17 mouse cellular contexts compared by ENCODE assay signal in genomic region chr5:131825421-131825820, GRCm38 (mm10).
DNase-seq lines count a peak whose midpoint lies in the region; ATAC-seq and TF ChIP-seq lines count a peak whose summit lies in the region.
"Had no signal": no experiment of that assay in that cellular context is flagged by ENCODE, and none has a peak within 500 bp of the region (broad histone marks: within the 10 kb centered on the region; RNA-seq: fewer than 3 reads in every experiment).

No protein-coding gene starts in this region.

- TF ChIP-seq CTCF in midbrain, postnatal 0 days (IDR thresholded peaks at IDR 0.05): no peak

- no peak overlapping the region for H3K4me3 ChIP-seq in midbrain, embryonic 11.5 days (ENCODE audit: low read depth, low read length)
- no peak overlapping the region for H3K4me3 ChIP-seq in midbrain, postnatal 0 days (ENCODE audit: low read depth, low read length)
- H3K4me3 ChIP-seq in hindbrain, embryonic 15.5 days: no peak overlapping the region
- H3K4me3 ChIP-seq: erythroblast, embryonic 14.5 days; intestine, embryonic 15.5 days; liver, embryonic 15.5 days had no signal

- 0 out of 2 replicates have a peak overlapping the region, but pooled peaks have one; percentile 16 for H3K9ac ChIP-seq in midbrain, embryonic 11.5 days (ENCODE audit: low read length)
- no peak overlapping the region for H3K9ac ChIP-seq in midbrain, postnatal 0 days (replicated peaks; ENCODE audit: low read length, poor library complexity, severe bottlenecking)
- no peak overlapping the region for H3K9ac ChIP-seq in hindbrain, embryonic 15.5 days
- H3K9ac ChIP-seq: intestine, embryonic 15.5 days; liver, embryonic 15.5 days had no signal

- 13% methylated on average over 3 of the region's 3 CpGs for WGBS in midbrain, embryonic 11.5 days
- 26% methylated on average over 3 of the region's 3 CpGs for WGBS in midbrain, postnatal 0 days
- 21% methylated on average over 3 of the region's 3 CpGs for WGBS in hindbrain, embryonic 15.5 days

- peaks cover 14% of the 10 kb centered on the region for H3K4me1 ChIP-seq in midbrain, embryonic 11.5 days (ENCODE audit: control insufficient read depth, insufficient read depth, low read length)
- peaks cover 6% of the 10 kb centered on the region for H3K4me1 ChIP-seq in midbrain, postnatal 0 days (ENCODE audit: insufficient read depth, low read length)
- peaks cover 23% of the 10 kb centered on the region for H3K4me1 ChIP-seq in hindbrain, embryonic 15.5 days (replicated peaks)
- H3K4me1 ChIP-seq: liver, embryonic 15.5 days had no signal

- H3K9me3 ChIP-seq in midbrain, embryonic 11.5 days (ENCODE audit: control insufficient read depth, low read length): no peaks in the 10 kb centered on the region
- H3K9me3 ChIP-seq in midbrain, postnatal 0 days (ENCODE audit: low read length): no peaks in the 10 kb centered on the region
- H3K9me3 ChIP-seq in hindbrain, embryonic 15.5 days: no peaks in the 10 kb centered on the region
- H3K9me3 ChIP-seq: intestine, embryonic 15.5 days; liver, embryonic 15.5 days had no signal

- no peak overlapping the region for H3K27ac ChIP-seq in midbrain, embryonic 11.5 days (ENCODE audit: low read depth, low read length)
- H3K27ac ChIP-seq in midbrain, postnatal 0 days (ENCODE audit: low read depth, low read length): no peak overlapping the region
- H3K27ac ChIP-seq in hindbrain, embryonic 15.5 days (replicated peaks): peak overlapping the region; percentile 56; the same call in 1 of the 2 replicates
- H3K27ac ChIP-seq: intestine, embryonic 15.5 days; liver, embryonic 15.5 days had no signal

- H3K27me3 ChIP-seq in midbrain, embryonic 11.5 days (ENCODE audit: control insufficient read depth, insufficient read depth, low read length): no peaks in the 10 kb centered on the region
- no peaks in the 10 kb centered on the region for H3K27me3 ChIP-seq in midbrain, postnatal 0 days (ENCODE audit: insufficient read depth, low read length)
- H3K27me3 ChIP-seq in hindbrain, embryonic 15.5 days: no peaks in the 10 kb centered on the region
- H3K27me3 ChIP-seq: CH12.LX; intestine, embryonic 15.5 days; liver, embryonic 15.5 days had no signal

- no peak for DNase-seq in frontal cortex, postnatal 25 days (ENCODE audit: low spot score in 2 of 2)
- peak; percentile 73 for DNase-seq in midbrain, embryonic 11.5 days (ENCODE audit: low spot score, missing footprints)
- DNase-seq in midbrain, postnatal 0 days (ENCODE audit: low spot score): no peak
- DNase-seq in brain, adult 2 months (ENCODE audit: low read depth, low spot score): peak; percentile 75
- no peak for DNase-seq in lung, postnatal 14 days
- no peak for DNase-seq in urinary bladder, postnatal 25 days (ENCODE audit: low spot score)
- DNase-seq: adrenal gland, postnatal 14 days; heart, postnatal 14 days; thymus, adult 18-20 months had no signal

- peak; percentile 69 for ATAC-seq in frontal cortex, adult (ENCODE audit: low TSS enrichment)
- ATAC-seq in midbrain, embryonic 11.5 days (ENCODE audit: low FRiP score): no peak
- ATAC-seq in midbrain, postnatal 0 days (ENCODE audit: low FRiP score): no peak
- ATAC-seq in hindbrain, embryonic 15.5 days (ENCODE audit: low FRiP score, low read depth): no peak
- ATAC-seq: activated CD4-positive, CD25-positive, alpha-beta regulatory T cell, adult 4 months; intestine, embryonic 15.5 days had no signal

- no peak overlapping the region for H3K4me2 ChIP-seq in midbrain, embryonic 11.5 days
- no peak overlapping the region for H3K4me2 ChIP-seq in midbrain, postnatal 0 days (ENCODE audit: low read depth, low read length, poor library complexity, severe bottlenecking)
- no peak overlapping the region for H3K4me2 ChIP-seq in hindbrain, embryonic 15.5 days
- H3K4me2 ChIP-seq: heart, embryonic 11.5 days; intestine, embryonic 15.5 days; liver, embryonic 15.5 days had no signal

- H3K36me3 ChIP-seq in midbrain, embryonic 11.5 days (ENCODE audit: control insufficient read depth, insufficient read depth, low read length): no peaks in the 10 kb centered on the region
- H3K36me3 ChIP-seq in midbrain, postnatal 0 days (ENCODE audit: insufficient read depth, low read length): no peaks in the 10 kb centered on the region
- no peaks in the 10 kb centered on the region for H3K36me3 ChIP-seq in hindbrain, embryonic 15.5 days
- H3K36me3 ChIP-seq: intestine, embryonic 15.5 days; liver, embryonic 15.5 days had no signal

Comparison
In these comparisons a context has a peak if more than half of its experiments do, and no peak if none do; other contexts are left out.
1. DNase-seq: peak in midbrain, embryonic 11.5 days (single experiment) and brain, adult 2 months (single experiment); none in frontal cortex, postnatal 25 days (0 of 2), midbrain, postnatal 0 days (single experiment), lung, postnatal 14 days (single experiment) and urinary bladder, postnatal 25 days (single experiment).